Mouse (Mus musculus) heart, embryonic 15.5 days (tissue): ENCODE measurements at regions not wholly inside any gene's neighbourhood (a gene's known extent, or its start where the extent isn't known, plus 50 kb on each side); places are given as distances from the start of the nearest gene placed in this dataset.

Source experiments
- ATAC-seq: fragments of 200-750 bp; cut with Nextera tagmentation; replicated peaks from 2 replicates; pipeline ENCODE4 v1.8.0; 2017; ENCODE audit warnings: low read depth, moderate TSS enrichment; ENCODE audit not compliant: insufficient number of reproducible peaks, insufficient read depth, low FRiP score
- H3K27ac ChIP-seq: fragments of 300-500 bp; sonication (generic); 2 replicates; pipeline ENCODE4 v1.5.1; 2015; ENCODE audit warnings: mild to moderate bottlenecking, inconsistent platforms
- H3K27me3 ChIP-seq: fragments of 300-500 bp; sonication (generic); 2 replicates; pipeline ENCODE4 v1.6.1; 2015; ENCODE audit warnings: inconsistent platforms
- H3K36me3 ChIP-seq: fragments of 300-500 bp; sonication (generic); 2 replicates; pipeline ENCODE4 v1.6.1; 2015; ENCODE audit warnings: mild to moderate bottlenecking, inconsistent platforms
- H3K4me1 ChIP-seq: fragments of 300-500 bp; sonication (generic); replicated peaks from 2 replicates; pipeline ENCODE4 v1.6.1; 2015; ENCODE audit warnings: inconsistent platforms
- H3K4me2 ChIP-seq: fragments of 300-500 bp; sonication (generic); 2 replicates; pipeline ENCODE4 v1.6.1; 2015; ENCODE audit warnings: inconsistent platforms, mild to moderate bottlenecking, moderate library complexity
- H3K4me3 ChIP-seq: fragments of 300-500 bp; sonication (generic); 2 replicates; pipeline ENCODE4 v1.5.1; 2015; ENCODE audit warnings: mild to moderate bottlenecking, inconsistent platforms
- H3K9ac ChIP-seq: fragments of 300-500 bp; sonication (generic); 2 replicates; pipeline ENCODE4 v1.6.1; 2015; ENCODE audit warnings: mild to moderate bottlenecking, inconsistent platforms
- H3K9me3 ChIP-seq: fragments of 300-500 bp; sonication (generic); replicated peaks from 2 replicates; pipeline ENCODE4 v1.6.1; 2016; ENCODE audit warnings: inconsistent platforms
- WGBS: fragments of 180-500 bp; shearing (Covaris S2); methylation state at CpG from one replicate; pipeline ENCODE4 v1.1.7; 2015; ENCODE audit warnings: mixed read lengths; 5-methylcytosine and 5-hydroxymethylcytosine counted together
- microRNA-seq: library from miRNA; unstranded; fragments of <30 nt; microRNA quantifications from one replicate; pipeline ENCODE4, GENCODE M21; 2016

GRCm38 (mm10) chr9:122666978-122667645, 80.0 kb upstream of the Topaz1 start:
- Histone ChIP-seq H3K4me2 (no peak overlapping the region), H3K27ac (no peak overlapping the region), H3K27me3 (no peaks in the 10 kb centered on the region), H3K36me3 (no peaks in the 10 kb centered on the region), H3K9me3 (no peaks in the 10 kb centered on the region), H3K4me1 (no peaks in the 10 kb centered on the region), H3K9ac (no peak overlapping the region), H3K4me3 (no peak overlapping the region)
- no peak for ATAC-seq
- 37% methylated on average over 4 of the region's 5 CpGs for WGBS

- H3K9ac ChIP-seq = no peak overlapping the region
- no peaks in the 10 kb centered on the region for H3K36me3 ChIP-seq
- H3K4me3 ChIP-seq = no peak overlapping the region
- ATAC-seq = no peak
- H3K27ac ChIP-seq = no peak overlapping the region
- H3K9me3 ChIP-seq = no peaks in the 10 kb centered on the region
- no peaks in the 10 kb centered on the region for H3K4me1 ChIP-seq
- H3K27me3 ChIP-seq = no peaks in the 10 kb centered on the region
- H3K4me2 ChIP-seq = no peak overlapping the region
- WGBS = 61% methylated on average over 3 of the region's 3 CpGs
These were observed 79.5 kb upstream of the Topaz1 start for GRCm38 (mm10) chr9:122667646-122667981.

GRCm38 (mm10) chr9:122673777-122674176, 73.4 kb upstream of the Topaz1 start:
- H3K27ac ChIP-seq = peak overlapping the region; percentile 23
- H3K9ac ChIP-seq = no peak overlapping the region
- H3K9me3 ChIP-seq = no peaks in the 10 kb centered on the region
- H3K36me3 ChIP-seq = no peaks in the 10 kb centered on the region
- no peak for ATAC-seq
- no peak overlapping the region for H3K4me3 ChIP-seq
- WGBS = 62% methylated on average over 3 of the region's 3 CpGs
- H3K27me3 ChIP-seq = no peaks in the 10 kb centered on the region
- H3K4me2 ChIP-seq = no peak overlapping the region
- peaks cover 14% of the 10 kb centered on the region for H3K4me1 ChIP-seq

GRCm38 (mm10) chr9:122678001-122678696, 69.0 kb upstream of the Topaz1 start:
- Histone ChIP-seq H3K4me3 (no peak overlapping the region), H3K4me1 (peaks cover 13% of the 10 kb centered on the region), H3K9ac (no peak overlapping the region), H3K9me3 (no peaks in the 10 kb centered on the region), H3K27ac (no peak overlapping the region), H3K4me2 (no peak overlapping the region), H3K27me3 (no peaks in the 10 kb centered on the region), H3K36me3 (no peaks in the 10 kb centered on the region)
- ATAC-seq = no peak
- 72% methylated on average over 14 of the region's 14 CpGs for WGBS

- Histone ChIP-seq H3K27ac (no peak overlapping the region), H3K4me3 (no peak overlapping the region), H3K4me1 (no peaks in the 10 kb centered on the region), H3K36me3 (no peaks in the 10 kb centered on the region), H3K27me3 (peaks cover 4% of the 10 kb centered on the region; the same call in 1 of the 2 replicates), H3K9ac (no peak overlapping the region), H3K9me3 (no peaks in the 10 kb centered on the region), H3K4me2 (no peak overlapping the region)
- WGBS = 18% methylated on average over 4 of the region's 4 CpGs
- ATAC-seq = no peak
These were observed 60.0 kb upstream of the Topaz1 start for GRCm38 (mm10) chr9:122687170-122687569.

- no peaks in the 10 kb centered on the region for H3K36me3 ChIP-seq
- no peaks in the 10 kb centered on the region for H3K27me3 ChIP-seq
- no peak overlapping the region for H3K4me2 ChIP-seq
- H3K9ac ChIP-seq = no peak overlapping the region
- no peak overlapping the region for H3K4me3 ChIP-seq
- ATAC-seq = no peak
- H3K9me3 ChIP-seq = no peaks in the 10 kb centered on the region
- H3K4me1 ChIP-seq = no peaks in the 10 kb centered on the region
- H3K27ac ChIP-seq = no peak overlapping the region
- 67% methylated on average over 6 of the region's 6 CpGs for WGBS
These were observed 55.3 kb upstream of the Topaz1 start for GRCm38 (mm10) chr9:122691879-122692278.

- WGBS = 6% methylated on average over 1 of the region's 1 CpGs
- ATAC-seq = no peak
- Histone ChIP-seq H3K4me3 (no peak overlapping the region), H3K27ac (no peak overlapping the region), H3K4me1 (no peaks in the 10 kb centered on the region), H3K4me2 (no peak overlapping the region), H3K9me3 (no peaks in the 10 kb centered on the region), H3K27me3 (0 out of 2 replicates have a peak, but pooled peaks cover 3% of the 10 kb centered on the region), H3K9ac (no peak overlapping the region), H3K36me3 (no peaks in the 10 kb centered on the region)
These were observed 51.4 kb upstream of the Topaz1 start for GRCm38 (mm10) chr9:122695724-122696123.

Small RNAs in the stretch of these regions (microRNA-seq; reads per million reads assigned to microRNA genes)
- 71.4 reads per million, percentile 46 among the genes with 10 or more reads in this experiment for gene Mir138-1
